Mouse (Mus musculus) embryonic facial prominence, embryonic 14.5 days (tissue): Measurements from ENCODE around the gene Gimap8. TPM values are rescaled to one million over a fixed set of nuclear protein-coding genes. Genes with fewer than 3 reads are reported as not detected.

Experiments used
- ATAC-seq: fragments of 200-750 bp; cut with Nextera tagmentation; 2 replicates; pipeline ENCODE4 v1.8.0; 2017; ENCODE audit warnings: low read depth, moderate number of reproducible peaks, moderate TSS enrichment
- DNase-seq: peaks from one replicate; pipeline ENCODE4 v3.0.0-alpha.2; 2015; ENCODE audit warnings: low spot score
- H3K27ac ChIP-seq: fragments of 300-500 bp; sonication (generic); replicated peaks from 2 replicates; pipeline ENCODE4 v1.5.1; 2014; ENCODE audit warnings: low read depth, mild to moderate bottlenecking, low read length, moderate library complexity
- H3K27me3 ChIP-seq: fragments of 300-500 bp; sonication (generic); replicated peaks from 2 replicates; pipeline ENCODE4 v1.6.1; 2014; ENCODE audit warnings: low read length; ENCODE audit not compliant: control insufficient read depth, insufficient read depth
- H3K36me3 ChIP-seq: fragments of 300-500 bp; sonication (generic); 2 replicates; pipeline ENCODE4 v1.6.1; 2014; ENCODE audit warnings: low read length, mixed read lengths; ENCODE audit not compliant: control insufficient read depth, insufficient read depth
- H3K4me1 ChIP-seq: fragments of 300-500 bp; sonication (generic); 2 replicates; pipeline ENCODE4 v1.6.1; 2014; ENCODE audit warnings: antibody characterized with exemption, low read length; ENCODE audit not compliant: control insufficient read depth, insufficient read depth
- H3K4me2 ChIP-seq: fragments of 300-500 bp; sonication (generic); 2 replicates; pipeline ENCODE4 v1.6.1; 2014; ENCODE audit warnings: low read depth, mild to moderate bottlenecking, low read length, moderate library complexity, mixed read lengths
- H3K4me3 ChIP-seq: fragments of 300-500 bp; sonication (generic); 2 replicates; pipeline ENCODE4 v1.5.1; 2014; ENCODE audit warnings: low read depth, mild to moderate bottlenecking, low read length
- H3K9ac ChIP-seq: fragments of 300-500 bp; sonication (generic); 2 replicates; pipeline ENCODE4 v1.6.1; 2014; ENCODE audit warnings: low read depth, mild to moderate bottlenecking, low read length, moderate library complexity, mixed read lengths
- H3K9me3 ChIP-seq: fragments of 300-500 bp; sonication (generic); 2 replicates; pipeline ENCODE4 v1.6.1; 2016; ENCODE audit warnings: low read length; ENCODE audit not compliant: control insufficient read depth
- WGBS: fragments of 180-500 bp; shearing (Covaris S2); extraction: QIAGEN DNeasy Blood & Tissue Kit; methylation state at CpG from one replicate; pipeline ENCODE4 v1.1.7; 2014; 5-methylcytosine and 5-hydroxymethylcytosine counted together
- polyA plus RNA-seq: library from polyadenylated mRNA; unstranded; fragments of >200 nt; fragmentation: Nextera tagmentation; extraction: Ambion mirVana; gene quantifications from 2 replicates; pipeline ENCODE4 v1.2.1, GENCODE M21; 2014

Gene Gimap8
- polyA plus RNA-seq = 0.46 and 0.93 TPM in 2 replicates

DNA sequence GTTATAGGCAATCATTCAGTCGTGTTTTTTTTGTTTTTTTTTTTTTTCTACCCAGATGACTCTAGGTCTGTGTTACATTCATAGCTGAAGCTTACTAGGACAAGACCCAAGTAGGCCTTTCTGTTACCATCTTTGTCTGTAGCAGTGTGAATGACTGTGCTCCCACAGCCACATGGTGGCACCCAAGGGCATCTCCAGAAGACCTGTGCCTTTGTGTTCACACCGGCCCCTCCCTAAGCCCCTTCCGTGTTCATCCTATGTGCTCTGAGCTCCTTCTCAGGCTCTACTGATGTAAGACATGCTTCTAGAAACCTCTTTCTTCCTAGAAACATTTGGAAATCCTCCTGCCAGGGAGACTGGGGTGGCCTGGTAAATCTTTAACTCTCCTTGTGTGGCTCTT lies at the start of gene Gimap8:
Gimap8 (plus strand) TSS at position 240 of the 400 bp plus-strand sequence.
- Histone ChIP-seq H3K4me1 (no peaks in the 10 kb centered on the region), H3K4me2 (no peak within 1 kb of the TSS), H3K27me3 (no peaks in the 10 kb centered on the region), H3K27ac (no peak within 1 kb of the TSS), H3K9ac (no peak within 1 kb of the TSS), H3K9me3 (no peaks in the 10 kb centered on the region), H3K4me3 (no peak within 1 kb of the TSS), H3K36me3 (no peaks in the 10 kb centered on the region)
- DNase-seq = peak; percentile 55
- no peak for ATAC-seq
- WGBS = 49% methylated on average over 3 of the region's 3 CpGs

DNA sequence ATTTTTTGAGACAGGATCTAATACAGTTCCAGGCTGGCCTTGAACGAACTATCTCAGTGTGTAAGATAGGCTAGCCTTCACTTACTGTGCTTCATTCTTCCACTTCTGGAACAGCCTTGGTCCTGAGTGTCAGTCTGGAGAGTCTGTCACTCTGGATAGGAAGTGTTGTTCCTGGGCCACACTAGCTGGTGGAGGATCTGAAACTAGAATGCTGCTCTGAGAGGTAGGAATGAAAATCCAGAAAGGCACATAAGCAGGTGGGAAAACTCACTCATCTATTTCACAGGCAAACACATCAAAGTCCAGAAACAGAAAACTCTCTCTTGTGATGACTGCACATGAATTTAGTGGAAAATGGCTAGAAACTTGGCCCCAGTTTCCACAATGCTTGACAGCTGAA lies 46.4 kb upstream of the Gimap8 start:
- WGBS = 90% methylated on average over 1 of the region's 1 CpGs
- no peaks in the 10 kb centered on the region for H3K27me3 ChIP-seq
- no peak overlapping the region for H3K9ac ChIP-seq
- no peak overlapping the region for H3K4me3 ChIP-seq
- ATAC-seq = no peak
- H3K9me3 ChIP-seq = peaks cover 26% of the 10 kb centered on the region
- peaks cover 6% of the 10 kb centered on the region for H3K4me1 ChIP-seq
- no peak overlapping the region for H3K4me2 ChIP-seq
- peaks cover 45% of the 10 kb centered on the region for H3K36me3 ChIP-seq
- DNase-seq = no peak
- no peak overlapping the region for H3K27ac ChIP-seq

DNA sequence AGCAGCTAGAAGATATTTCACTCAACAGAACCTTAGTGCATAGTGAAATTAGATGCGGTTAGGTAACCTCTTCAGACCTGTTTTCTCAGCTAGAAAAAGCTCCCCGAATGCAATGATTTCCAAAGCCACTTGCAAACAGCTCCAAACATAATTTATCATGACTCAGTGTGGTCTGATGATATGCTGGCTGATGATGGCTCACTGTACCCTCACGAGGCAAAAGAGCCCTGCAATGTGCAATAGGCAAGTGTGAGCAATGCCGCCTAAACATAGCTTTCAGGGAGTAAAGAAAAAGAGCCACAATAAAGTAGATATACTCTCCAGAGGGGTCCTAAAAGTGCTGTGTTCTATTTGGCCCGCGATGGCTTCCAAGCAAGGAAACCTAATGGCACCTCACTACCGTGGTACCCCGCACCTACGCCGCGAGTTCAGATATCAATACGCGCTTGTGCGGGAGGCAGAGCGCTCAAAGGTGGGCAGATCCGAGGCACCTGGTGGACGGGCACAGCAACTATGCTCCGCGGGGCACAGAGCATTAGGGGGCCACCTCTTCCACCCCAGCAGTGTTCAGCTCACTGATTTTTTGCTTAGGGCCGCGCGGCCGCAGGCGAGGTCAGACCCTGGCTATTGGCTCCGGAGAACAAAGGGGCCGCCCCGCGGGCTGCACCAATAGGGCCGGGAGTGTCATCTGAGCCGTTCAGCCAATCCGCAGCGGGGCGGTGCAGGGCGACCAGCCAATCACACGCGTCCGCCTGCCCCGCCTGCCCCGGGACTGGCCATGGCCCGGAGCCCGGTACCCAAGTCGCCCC lies 45.6 kb upstream of the Gimap8 start, which contains the start of gene Zfp775:
Zfp775 (plus strand) TSS at position 793 of the 809 bp plus-strand sequence.
- WGBS = 6% methylated on average over 38 of the region's 42 CpGs

DNA sequence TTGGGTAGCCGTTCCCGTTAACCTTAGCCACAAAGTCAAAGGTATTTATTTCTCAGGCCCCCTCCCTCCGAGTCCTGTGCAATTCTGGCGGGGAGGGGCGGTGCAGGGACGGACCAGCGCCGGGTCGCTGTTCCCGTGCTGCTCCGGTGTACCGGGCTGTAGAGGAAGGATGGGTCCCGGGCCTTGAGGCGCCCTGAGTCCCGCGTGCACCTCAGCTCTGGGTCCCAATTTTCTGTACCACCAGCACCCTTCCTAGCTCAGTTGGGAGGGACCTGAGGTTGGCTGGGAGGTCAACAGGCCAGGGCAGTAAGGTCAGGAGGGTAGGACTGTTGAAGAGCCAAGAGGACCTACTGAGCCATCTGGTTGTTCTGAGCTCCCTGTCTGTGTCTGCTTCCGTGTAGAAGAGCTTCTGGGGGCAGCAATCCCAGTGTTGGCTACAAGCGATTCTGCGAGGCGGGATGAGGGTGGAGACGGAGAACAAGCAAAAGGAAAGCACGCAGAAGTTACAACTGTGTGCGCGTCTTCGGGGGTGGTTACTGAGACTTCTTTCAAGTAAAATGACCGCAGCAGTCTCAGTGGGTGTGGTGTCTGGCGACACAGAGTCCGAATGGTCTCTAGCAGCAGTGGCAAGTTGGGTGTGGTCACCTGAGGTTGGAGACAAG lies 44.8 kb upstream of the Gimap8 start:
- Histone ChIP-seq H3K4me3 (peak overlapping the region; percentile 80), H3K9ac (peak overlapping the region; percentile 81), H3K27ac (peak overlapping the region; percentile 74), H3K27me3 (no peaks in the 10 kb centered on the region), H3K4me1 (peaks cover 6% of the 10 kb centered on the region), H3K9me3 (peaks cover 13% of the 10 kb centered on the region), H3K36me3 (peaks cover 29% of the 10 kb centered on the region), H3K4me2 (peak overlapping the region; percentile 90)
- under 1% methylated on average over 21 of the region's 28 CpGs for WGBS
- DNase-seq = peak; percentile 41
- ATAC-seq = peak; percentile 76

More for the DNA sequence above, 45.6 kb upstream of the Gimap8 start, which contains the start of gene Zfp775:
- ATAC-seq = peak; percentile 99
- peak; percentile 97 for DNase-seq
- H3K9me3 ChIP-seq = peaks cover 20% of the 10 kb centered on the region
- H3K36me3 ChIP-seq = peaks cover 37% of the 10 kb centered on the region
- peak within 1 kb of the TSS; percentile 80 for H3K4me3 ChIP-seq
- H3K9ac ChIP-seq = peak within 1 kb of the TSS; percentile 81
- H3K4me2 ChIP-seq = peak within 1 kb of the TSS; percentile 90
- H3K27me3 ChIP-seq = no peaks in the 10 kb centered on the region
- H3K27ac ChIP-seq = peak within 1 kb of the TSS; percentile 79
- H3K4me1 ChIP-seq = peaks cover 6% of the 10 kb centered on the region

DNA sequence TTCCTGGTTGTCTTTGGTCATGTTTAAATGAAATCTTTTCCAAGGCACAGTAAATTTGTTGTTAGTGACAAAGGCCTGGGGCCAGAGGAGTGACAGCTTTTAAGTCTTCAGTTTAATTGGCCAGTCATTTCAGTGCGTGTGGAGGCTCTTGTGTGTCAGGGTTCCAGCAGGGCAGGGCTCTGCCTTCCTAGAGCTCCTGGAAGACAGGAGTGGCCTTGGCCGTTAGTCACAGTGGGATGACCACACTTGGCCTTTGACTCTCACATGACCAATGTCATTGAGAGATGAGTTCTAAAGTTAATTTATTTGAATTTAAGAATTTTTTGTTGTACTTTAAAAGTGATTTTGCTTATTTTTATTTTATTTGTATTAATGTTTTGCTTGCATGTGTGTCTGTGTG lies 38.9 kb upstream of the Gimap8 start:
- DNase-seq (no peak), ATAC-seq (no peak)
- Histone ChIP-seq H3K9ac (no peak overlapping the region), H3K4me2 (no peak overlapping the region), H3K36me3 (0 out of 2 replicates have a peak, but pooled peaks cover 3% of the 10 kb centered on the region), H3K9me3 (no peaks in the 10 kb centered on the region), H3K27me3 (no peaks in the 10 kb centered on the region), H3K4me1 (no peaks in the 10 kb centered on the region), H3K27ac (no peak overlapping the region), H3K4me3 (no peak overlapping the region)
- WGBS = 56% methylated on average over 2 of the region's 2 CpGs

DNA sequence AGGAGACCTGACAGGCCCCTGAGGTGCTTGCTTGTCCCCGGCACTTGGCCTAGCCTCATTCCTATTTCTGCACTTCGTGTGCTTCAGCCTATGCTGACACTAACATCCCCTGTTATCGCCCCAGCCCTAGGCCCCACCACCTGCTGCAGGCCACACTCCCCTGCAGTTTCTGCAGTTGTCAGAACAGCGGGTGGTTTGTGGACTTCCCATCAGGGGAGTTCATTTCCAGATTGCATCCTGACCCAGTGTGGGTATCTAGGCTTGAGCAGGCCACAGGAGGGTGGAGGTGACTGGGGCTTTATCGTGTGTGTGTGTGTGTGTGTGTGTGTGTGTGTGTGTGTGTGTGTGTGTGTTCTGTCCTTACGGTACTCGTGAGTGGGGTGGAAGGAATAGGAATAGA lies 37.5 kb upstream of the Gimap8 start:
- ATAC-seq (no peak), DNase-seq (no peak)
- 58% methylated on average over 7 of the region's 7 CpGs for WGBS
- H3K4me2 ChIP-seq = no peak overlapping the region
- H3K27me3 ChIP-seq = no peaks in the 10 kb centered on the region
- H3K4me3 ChIP-seq = no peak overlapping the region
- H3K36me3 ChIP-seq = peaks cover 15% of the 10 kb centered on the region; the same call in 1 of the 2 replicates
- H3K9me3 ChIP-seq = no peaks in the 10 kb centered on the region
- no peaks in the 10 kb centered on the region for H3K4me1 ChIP-seq
- H3K9ac ChIP-seq = no peak overlapping the region
- no peak overlapping the region for H3K27ac ChIP-seq

DNA sequence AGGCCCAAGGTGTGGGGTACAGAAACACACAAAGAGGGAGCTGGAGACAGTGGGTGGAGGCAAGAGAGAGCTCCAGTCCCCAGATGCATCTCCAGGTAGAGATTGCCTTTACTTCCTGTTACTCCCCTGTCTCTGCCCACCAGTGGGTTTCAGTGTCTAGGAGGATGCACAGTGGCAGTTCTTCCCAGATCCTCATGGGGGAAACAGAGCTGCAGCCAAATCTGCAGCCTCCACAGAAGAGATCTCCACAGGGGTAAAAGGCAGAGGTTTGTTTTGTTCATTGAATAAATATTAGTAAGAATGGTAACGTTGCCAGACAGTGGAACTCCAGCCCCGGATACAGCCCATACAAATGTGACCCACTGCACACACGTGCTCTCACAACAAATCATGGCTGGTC lies 36.4 kb upstream of the Gimap8 start:
- no peak for DNase-seq
- H3K4me2 ChIP-seq = no peak overlapping the region
- 65% methylated on average over 3 of the region's 3 CpGs for WGBS
- no peaks in the 10 kb centered on the region for H3K4me1 ChIP-seq
- no peaks in the 10 kb centered on the region for H3K9me3 ChIP-seq
- H3K27ac ChIP-seq = no peak overlapping the region
- H3K27me3 ChIP-seq = no peaks in the 10 kb centered on the region
- peaks cover 15% of the 10 kb centered on the region; the same call in 1 of the 2 replicates for H3K36me3 ChIP-seq
- H3K9ac ChIP-seq = no peak overlapping the region; the same call in 1 of the 2 replicates
- no peak for ATAC-seq
- H3K4me3 ChIP-seq = no peak overlapping the region

DNA sequence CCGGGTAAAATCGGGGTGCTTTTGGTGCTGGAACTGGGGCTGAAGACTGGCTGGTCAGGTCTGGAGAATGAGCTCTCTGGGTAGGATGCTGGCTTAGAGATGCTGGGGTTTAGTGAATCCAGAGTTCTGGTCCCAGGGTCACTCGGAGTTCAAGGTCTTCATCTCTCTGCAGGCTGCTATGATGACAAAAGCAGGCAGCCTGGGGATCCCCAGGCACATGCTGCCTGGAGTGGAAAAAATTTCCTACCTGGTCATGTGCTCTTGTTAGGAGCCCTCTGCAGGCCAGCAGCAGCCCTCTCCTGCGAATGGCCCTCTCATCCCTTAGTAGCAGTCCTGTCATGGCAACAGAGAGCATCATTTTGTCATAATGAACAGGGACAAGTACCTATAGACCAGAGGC lies 33.6 kb upstream of the Gimap8 start:
- no peaks in the 10 kb centered on the region for H3K4me1 ChIP-seq
- DNase-seq (no peak), ATAC-seq (no peak)
- H3K9me3 ChIP-seq = no peaks in the 10 kb centered on the region
- H3K4me3 ChIP-seq = no peak overlapping the region
- H3K4me2 ChIP-seq = no peak overlapping the region
- H3K27ac ChIP-seq = no peak overlapping the region
- H3K9ac ChIP-seq = no peak overlapping the region
- peaks cover 15% of the 10 kb centered on the region; the same call in 1 of the 2 replicates for H3K36me3 ChIP-seq
- no peaks in the 10 kb centered on the region for H3K27me3 ChIP-seq
- 80% methylated on average over 4 of the region's 4 CpGs for WGBS
